Mouse (Mus musculus) intestine, embryonic 14.5 days (tissue): ENCODE results near the gene Ddx3y. TPM values are rescaled to one million over a fixed set of nuclear protein-coding genes. Genes with fewer than 3 reads are reported as not detected.

Experiments
- polyA plus RNA-seq: library from polyadenylated mRNA; unstranded; fragments of >200 nt; fragmentation: Nextera tagmentation; extraction: Ambion mirVana; gene quantifications from 2 replicates; pipeline ENCODE4 v1.2.1, GENCODE M21; 2014

Ddx3y gene
- polyA plus RNA-seq, 1 experiment from 2014 or later = 36.0 TPM

Other genes starting within 250 kb of the Ddx3y start
- 20.6 TPM in 1 of 2 replicates, not detected in the other for gene Uty, start 40.9 kb downstream of the Ddx3y start, polyA plus RNA-seq
- not detected in 2 replicates for gene Usp9y, start 173.2 kb upstream of the Ddx3y start, polyA plus RNA-seq